Mouse (Mus musculus) limb, embryonic 11.5 days (tissue): ENCODE data around the gene Vmn2r19. TPM values are rescaled to one million over a fixed set of nuclear protein-coding genes. Genes with fewer than 3 reads are reported as not detected.
"Not testable (repeated sequence)": the region's sequence is repeated elsewhere in the genome, so short reads cannot be mapped to it uniquely, and the experiment has no call there.

Experiments
- ATAC-seq: fragments of 200-750 bp; cut with Nextera tagmentation; 2 replicates; pipeline ENCODE4 v1.8.0; 2017; ENCODE audit warnings: low read depth; ENCODE audit not compliant: insufficient number of reproducible peaks, low FRiP score, low TSS enrichment
- DNase-seq: peaks from one replicate; pipeline ENCODE4 v3.0.0-alpha.2; 2015; ENCODE audit warnings: low spot score
- H3K27ac ChIP-seq: fragments of 300-500 bp; sonication (generic); replicated peaks from 2 replicates; pipeline ENCODE4 v1.5.1; 2014; ENCODE audit warnings: low read depth, mild to moderate bottlenecking, low read length
- H3K27me3 ChIP-seq: fragments of 300-500 bp; sonication (generic); 2 replicates; pipeline ENCODE4 v1.6.1; 2014; ENCODE audit warnings: mild to moderate bottlenecking, low read length, mixed read lengths; ENCODE audit not compliant: control insufficient read depth, insufficient read depth
- H3K36me3 ChIP-seq: fragments of 300-500 bp; sonication (generic); 2 replicates; pipeline ENCODE4 v1.6.1; 2014; ENCODE audit warnings: mild to moderate bottlenecking, low read length, moderate library complexity, mixed read lengths; ENCODE audit not compliant: control insufficient read depth, insufficient read depth
- H3K4me1 ChIP-seq: fragments of 300-500 bp; sonication (generic); 2 replicates; pipeline ENCODE4 v1.6.1; 2014; ENCODE audit warnings: low read length, mixed read lengths; ENCODE audit not compliant: control insufficient read depth, insufficient read depth
- H3K4me2 ChIP-seq: fragments of 300-500 bp; sonication (generic); 2 replicates; pipeline ENCODE4 v1.6.1; 2014; ENCODE audit warnings: low read depth, mild to moderate bottlenecking, moderate library complexity; ENCODE audit not compliant: severe bottlenecking
- H3K4me3 ChIP-seq: fragments of 300-500 bp; sonication (generic); 2 replicates; pipeline ENCODE4 v1.5.1; 2014; ENCODE audit warnings: low read depth, low read length
- H3K9ac ChIP-seq: fragments of 300-500 bp; sonication (generic); 2 replicates; pipeline ENCODE4 v1.6.1; 2014; ENCODE audit warnings: mild to moderate bottlenecking, low read length
- H3K9me3 ChIP-seq: fragments of 300-500 bp; sonication (generic); 2 replicates; pipeline ENCODE4 v1.6.1; 2016; ENCODE audit warnings: low read length; ENCODE audit not compliant: control insufficient read depth
- WGBS: fragments of 180-500 bp; shearing (Covaris S2); extraction: QIAGEN DNeasy Blood & Tissue Kit; methylation state at CpG from one replicate; pipeline ENCODE4 v1.1.7; 2014; 5-methylcytosine and 5-hydroxymethylcytosine counted together
- polyA plus RNA-seq: library from polyadenylated mRNA; unstranded; fragments of >200 nt; fragmentation: Nextera tagmentation; extraction: Ambion mirVana; gene quantifications from 2 replicates; pipeline ENCODE4 v1.2.1, GENCODE M21; 2014

Gene Vmn2r19
- polyA plus RNA-seq, 1 experiment from 2014 or later: not detected

DNA sequence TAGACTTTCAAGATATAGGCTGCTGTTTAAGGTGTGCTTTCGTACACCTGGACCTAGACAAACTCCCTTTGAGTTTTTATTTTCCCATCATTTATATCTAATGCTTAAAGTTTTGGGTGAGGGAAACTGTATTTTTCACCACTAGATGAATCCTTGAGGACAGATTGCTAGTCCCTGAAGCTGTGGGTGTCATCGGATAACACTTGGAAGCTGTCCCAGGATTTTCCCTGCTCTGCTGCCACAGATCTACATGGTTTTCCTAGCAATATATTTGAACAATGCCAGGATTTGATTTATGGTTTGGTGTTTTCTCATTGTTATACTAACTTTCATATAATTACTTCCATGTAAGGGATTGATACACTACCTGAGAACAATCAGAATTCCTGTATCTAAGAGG, 28.7 kb upstream of the Vmn2r19 start:
- Histone ChIP-seq H3K27ac (no peak overlapping the region), H3K9me3 (no peaks in the 10 kb centered on the region), H3K4me2 (no peak overlapping the region), H3K36me3 (no peaks in the 10 kb centered on the region), H3K27me3 (no peaks in the 10 kb centered on the region), H3K4me1 (no peaks in the 10 kb centered on the region), H3K9ac (no peak overlapping the region), H3K4me3 (no peak overlapping the region)
- WGBS: 93% methylated on average over 2 of the region's 2 CpGs
- ATAC-seq: no peak
- DNase-seq: no peak

GRCm38 (mm10) chr6:123286311-123286710, 21.8 kb upstream of the Vmn2r19 start:
- Histone ChIP-seq H3K27me3 (no peaks in the 10 kb centered on the region), H3K36me3 (no peaks in the 10 kb centered on the region), H3K9ac (no peak overlapping the region), H3K27ac (no peak overlapping the region), H3K4me1 (no peaks in the 10 kb centered on the region), H3K4me3 (no peak overlapping the region), H3K9me3 (no peaks in the 10 kb centered on the region), H3K4me2 (no peak overlapping the region)
- no peak for DNase-seq
- ATAC-seq: no peak
- 87% methylated on average over 2 of the region's 2 CpGs for WGBS

DNA sequence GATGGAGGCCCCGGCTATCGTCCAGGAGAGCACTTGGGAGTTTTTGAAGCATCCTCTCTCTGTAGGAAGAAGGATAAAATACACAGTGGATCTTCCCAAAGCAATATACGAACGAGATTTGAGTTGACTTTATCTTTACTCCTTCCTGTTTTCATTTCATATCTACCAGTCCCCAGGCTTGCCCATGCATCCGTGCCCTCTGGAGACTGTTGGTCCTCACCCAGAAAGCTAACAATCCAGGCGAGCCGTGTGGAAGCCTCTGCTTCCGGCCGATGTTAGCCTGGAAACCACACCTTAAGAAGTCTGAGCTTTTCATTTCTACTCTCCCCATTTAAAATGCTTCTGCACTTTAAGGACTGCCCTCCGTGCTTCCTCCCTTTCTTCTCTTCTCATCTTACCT, 19.2 kb upstream of the Vmn2r19 start:
- H3K27me3 ChIP-seq: no peaks in the 10 kb centered on the region
- H3K4me3 ChIP-seq: no peak overlapping the region
- no peak overlapping the region for H3K4me2 ChIP-seq
- ATAC-seq: no peak
- no peaks in the 10 kb centered on the region for H3K36me3 ChIP-seq
- no peaks in the 10 kb centered on the region for H3K4me1 ChIP-seq
- WGBS: 87% methylated on average over 10 of the region's 10 CpGs
- DNase-seq: no peak
- no peak overlapping the region for H3K9ac ChIP-seq
- H3K9me3 ChIP-seq: no peaks in the 10 kb centered on the region
- no peak overlapping the region for H3K27ac ChIP-seq

DNA sequence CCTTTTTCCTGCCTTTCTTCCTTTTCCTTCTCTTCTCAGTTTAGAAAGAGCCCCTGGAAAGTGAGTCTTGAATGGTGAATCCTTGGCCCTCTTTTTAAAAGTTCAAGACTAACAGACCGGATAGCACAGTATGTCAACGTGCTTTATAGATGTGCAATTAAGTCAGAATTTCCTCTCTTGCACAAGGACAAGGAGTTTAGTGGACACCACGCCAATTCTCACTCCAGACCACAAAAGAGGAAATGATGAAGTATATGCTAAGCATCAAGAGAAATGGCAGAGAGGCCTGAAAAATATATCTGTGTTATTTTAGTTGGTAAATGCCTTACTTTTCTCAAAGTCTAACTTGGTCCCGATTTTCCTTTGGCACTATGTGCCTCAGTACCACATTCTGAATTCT, 18.4 kb upstream of the Vmn2r19 start, which contains the start of gene Clec4e:
Gene Clec4e (minus strand): TSS at position 118 of the 400 bp plus-strand sequence.
- H3K9ac ChIP-seq: no peak within 1 kb of the TSS
- no peaks in the 10 kb centered on the region for H3K9me3 ChIP-seq
- no peak for ATAC-seq

GRCm38 (mm10) chr6:123292751-123293400, 15.3 kb upstream of the Vmn2r19 start:
- Histone ChIP-seq H3K9ac (no peak overlapping the region), H3K4me3 (no peak overlapping the region), H3K4me1 (no peaks in the 10 kb centered on the region), H3K27me3 (no peaks in the 10 kb centered on the region), H3K9me3 (no peaks in the 10 kb centered on the region), H3K4me2 (no peak overlapping the region), H3K36me3 (no peaks in the 10 kb centered on the region), H3K27ac (no peak overlapping the region)
- no peak for ATAC-seq
- DNase-seq: no peak
- 95% methylated on average over 1 of the region's 1 CpGs for WGBS

More for the DNA sequence above, 18.4 kb upstream of the Vmn2r19 start, which contains the start of gene Clec4e:
- no peaks in the 10 kb centered on the region for H3K36me3 ChIP-seq
- no peaks in the 10 kb centered on the region for H3K4me1 ChIP-seq
- DNase-seq: no peak
- H3K27ac ChIP-seq: no peak within 1 kb of the TSS
- no peak within 1 kb of the TSS for H3K4me2 ChIP-seq
- no peaks in the 10 kb centered on the region for H3K27me3 ChIP-seq
- no peak within 1 kb of the TSS for H3K4me3 ChIP-seq
- WGBS: 85% methylated on average over 4 of the region's 4 CpGs

DNA sequence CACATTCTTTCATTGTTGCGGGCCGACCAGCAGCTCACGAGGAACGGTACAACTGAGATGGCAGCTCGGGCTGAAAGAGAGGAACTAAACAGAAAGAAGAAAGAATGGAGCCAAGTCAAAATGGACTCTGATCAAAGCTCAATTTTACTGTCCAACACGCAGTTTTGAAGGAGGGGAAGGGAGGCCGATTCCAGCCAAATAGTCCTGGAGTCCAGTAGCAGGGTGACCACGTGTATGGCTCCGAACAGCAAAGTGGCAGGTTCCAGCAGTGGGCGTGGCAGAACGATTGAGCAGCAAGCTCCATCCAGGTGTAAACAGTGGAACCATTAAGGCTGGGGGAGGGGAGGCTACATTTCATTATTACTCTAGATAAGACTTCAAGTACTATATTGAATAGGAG, 14.6 kb upstream of the Vmn2r19 start:
- H3K4me1 ChIP-seq, H3K9me3 ChIP-seq, H3K9ac ChIP-seq, H3K4me3 ChIP-seq, H3K4me2 ChIP-seq, DNase-seq, H3K27me3 ChIP-seq, H3K27ac ChIP-seq, ATAC-seq, H3K36me3 ChIP-seq: not testable (repeated sequence)
- WGBS: 87% methylated on average over 11 of the region's 11 CpGs

DNA sequence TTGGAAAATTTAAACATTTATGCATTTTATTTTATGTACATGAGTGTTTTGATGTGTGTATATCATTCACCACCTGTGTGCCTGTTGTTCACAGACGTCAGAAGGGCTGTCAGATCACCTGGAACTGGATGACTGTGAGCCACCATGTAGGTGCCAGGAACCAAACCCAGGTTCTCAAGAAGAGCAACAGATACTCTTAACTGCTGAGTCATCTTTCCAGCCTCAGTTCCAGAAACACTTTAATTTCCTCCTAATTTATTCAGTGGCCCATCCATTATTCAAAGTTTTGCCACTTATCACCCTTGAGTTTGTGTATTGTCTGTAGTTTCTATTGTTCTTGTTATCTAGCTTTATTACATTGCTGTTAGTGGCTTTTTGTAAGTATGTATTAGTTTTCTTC, 11.4 kb upstream of the Vmn2r19 start:
- DNase-seq (no peak), ATAC-seq (no peak)
- H3K36me3 ChIP-seq: no peaks in the 10 kb centered on the region
- no peak overlapping the region for H3K4me2 ChIP-seq
- H3K9ac ChIP-seq: no peak overlapping the region
- H3K27me3 ChIP-seq: no peaks in the 10 kb centered on the region
- no peak overlapping the region for H3K27ac ChIP-seq
- no peaks in the 10 kb centered on the region for H3K9me3 ChIP-seq
- H3K4me3 ChIP-seq: no peak overlapping the region
- no peaks in the 10 kb centered on the region for H3K4me1 ChIP-seq
- WGBS: 64% methylated on average over 1 of the region's 1 CpGs

DNA sequence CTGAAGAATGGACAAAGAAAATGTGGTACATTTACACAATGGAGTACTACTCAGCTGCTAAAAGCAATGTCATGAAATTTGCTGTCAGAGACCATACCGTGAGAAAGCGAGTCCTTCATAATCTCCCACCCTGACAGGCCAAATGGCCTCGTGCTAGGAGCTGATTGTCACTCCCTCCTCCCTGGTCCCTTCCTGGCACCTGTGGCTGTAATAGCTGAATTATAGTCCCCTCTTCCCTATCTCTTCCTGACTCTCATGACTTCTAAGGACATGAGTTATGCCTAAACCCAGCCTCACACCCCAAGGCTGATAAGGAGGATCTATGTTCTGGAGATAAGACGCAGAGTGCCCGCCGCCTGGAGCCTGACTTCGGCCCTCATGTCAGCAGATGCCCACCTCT, 1.8 kb upstream of the Vmn2r19 start:
- not testable (repeated sequence) for H3K4me2 ChIP-seq, H3K9me3 ChIP-seq, DNase-seq, H3K9ac ChIP-seq, H3K4me3 ChIP-seq, ATAC-seq, H3K27ac ChIP-seq, H3K27me3 ChIP-seq, H3K4me1 ChIP-seq, H3K36me3 ChIP-seq
- 74% methylated on average over 7 of the region's 7 CpGs for WGBS

DNA sequence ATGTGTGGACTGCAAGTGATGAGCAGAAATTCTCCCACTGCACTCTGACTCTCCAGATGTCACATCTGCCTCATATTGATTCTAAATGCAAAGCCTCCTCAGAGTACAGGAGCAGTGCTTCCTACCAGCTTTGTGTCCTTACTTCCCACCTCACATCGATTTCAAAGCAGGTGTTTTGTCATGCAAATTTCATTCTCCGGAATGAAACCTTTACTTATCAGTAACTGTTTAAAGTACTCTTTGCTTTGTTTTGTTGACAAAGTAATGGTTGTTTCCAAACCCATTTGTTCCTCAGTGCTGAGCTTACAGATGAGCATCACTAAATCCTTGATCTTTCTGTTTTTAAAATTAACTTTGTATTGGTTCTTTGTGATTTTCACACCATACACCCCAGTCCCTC, 24.4 kb downstream of the Vmn2r19 start:
- Histone ChIP-seq H3K4me3 (no peak overlapping the region), H3K4me1 (no peaks in the 10 kb centered on the region), H3K9me3 (no peaks in the 10 kb centered on the region), H3K27ac (no peak overlapping the region), H3K4me2 (no peak overlapping the region), H3K36me3 (no peaks in the 10 kb centered on the region), H3K27me3 (no peaks in the 10 kb centered on the region), H3K9ac (no peak overlapping the region)
- ATAC-seq: no peak
- WGBS: 51% methylated on average over 2 of the region's 2 CpGs
- DNase-seq: no peak
